ENCODE assay signal across 18 mouse cellular contexts in the genomic region with DNA sequence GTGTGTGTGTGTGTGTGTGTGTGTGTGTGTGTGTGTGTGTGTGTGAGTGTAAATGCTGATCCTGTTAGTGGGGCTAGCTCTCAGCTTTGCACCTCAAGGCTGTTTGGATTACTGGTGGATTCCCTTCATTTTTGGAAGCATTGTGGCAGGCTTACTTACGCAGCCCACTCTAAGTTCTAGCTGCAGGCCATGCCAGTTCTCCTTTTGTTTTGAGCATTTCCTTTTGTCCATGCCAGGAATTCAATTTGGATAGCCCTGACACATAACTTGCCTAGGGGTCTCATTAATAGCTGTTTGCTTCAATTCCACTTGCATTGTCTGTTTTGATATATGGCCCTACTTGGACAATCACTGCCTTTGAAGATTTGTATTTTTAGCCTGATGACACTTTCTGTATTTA.
DNase-seq lines count a peak whose midpoint lies in the region; ATAC-seq and TF ChIP-seq lines count a peak whose summit lies in the region.
"Had no signal": no experiment of that assay in that cellular context is flagged by ENCODE, and none has a peak within 500 bp of the region (broad histone marks: within the 10 kb centered on the region; RNA-seq: fewer than 3 reads in every experiment).

No protein-coding gene starts in this region.

- no peak overlapping the region for H3K4me2 ChIP-seq in forebrain, embryonic 15.5 days (replicated peaks)
- H3K4me2 ChIP-seq: embryonic facial prominence, embryonic 12.5 days had no signal

- H3K9me3 ChIP-seq in forebrain, embryonic 15.5 days: no peaks in the 10 kb centered on the region
- H3K9me3 ChIP-seq: embryonic facial prominence, embryonic 12.5 days; hindbrain, embryonic 10.5 days had no signal

- TF ChIP-seq POLR2A in brain, embryonic 14.5 days (IDR thresholded peaks at IDR 0.05; ENCODE audit: borderline replicate concordance, extremely low read depth, insufficient read depth, insufficient read length, poor library complexity, severe bottlenecking): no peak

- no peaks in the 10 kb centered on the region for H3K36me3 ChIP-seq in forebrain, embryonic 15.5 days
- H3K36me3 ChIP-seq: embryonic facial prominence, embryonic 12.5 days; hindbrain, embryonic 10.5 days had no signal

- no peak overlapping the region for H3K27ac ChIP-seq in forebrain, embryonic 15.5 days (replicated peaks)
- H3K27ac ChIP-seq: embryonic facial prominence, embryonic 12.5 days; hindbrain, embryonic 10.5 days had no signal

- ATAC-seq in forebrain, embryonic 15.5 days (replicated peaks): peak; percentile 69
- ATAC-seq: intestine, postnatal 0 days; liver, postnatal 0 days had no signal

- no peak overlapping the region for H3K4me3 ChIP-seq in forebrain, embryonic 15.5 days
- H3K4me3 ChIP-seq: embryonic facial prominence, embryonic 12.5 days; hindbrain, embryonic 10.5 days had no signal

- DNase-seq in kidney, adult 9 months: peak; percentile 9
- no peak for DNase-seq in kidney, postnatal 25 days
- DNase-seq in Muller cell, postnatal 12 days (ENCODE audit: inconsistent ontology term): peak; percentile 91
- peak; percentile 83 for DNase-seq in brain, embryonic 14.5 days (ENCODE audit: low read depth)
- no peak for DNase-seq in left cerebral cortex, adult 9 months (ENCODE audit: low spot score in 2 of 2)
- no peak for DNase-seq in thymus, postnatal 25 days
- no peak for DNase-seq in frontal cortex, postnatal 10 days (ENCODE audit: low spot score in 2 of 2)
- DNase-seq: cerebellum, postnatal 14 days; heart, adult 11 months; layer of hippocampus, postnatal 36 days; liver; liver, postnatal 0 days; right cerebral cortex, postnatal 4 days; thymus, postnatal 4 days had no signal

- H3K27me3 ChIP-seq in forebrain, embryonic 15.5 days: no peaks in the 10 kb centered on the region
- H3K27me3 ChIP-seq: embryonic facial prominence, embryonic 12.5 days had no signal

- WGBS in forebrain, embryonic 15.5 days: 5% methylated on average over 1 of the region's 1 CpGs

- TF ChIP-seq CTCF in brain, embryonic 14.5 days (IDR thresholded peaks at IDR 0.05; ENCODE audit: borderline replicate concordance, extremely low read depth, insufficient read depth, insufficient read length): no peak

- no peak overlapping the region for H3K9ac ChIP-seq in forebrain, embryonic 15.5 days (replicated peaks)
- H3K9ac ChIP-seq: embryonic facial prominence, embryonic 12.5 days; liver, postnatal 0 days had no signal

- H3K4me1 ChIP-seq in forebrain, embryonic 15.5 days: 0 out of 2 replicates have a peak, but pooled peaks cover 5% of the 10 kb centered on the region
- H3K4me1 ChIP-seq: embryonic facial prominence, embryonic 12.5 days had no signal

Comparison
In these comparisons a context has a peak if more than half of its experiments do, and no peak if none do; other contexts are left out.
1. DNase-seq: peak in kidney, adult 9 months (single experiment), Muller cell, postnatal 12 days (single experiment) and brain, embryonic 14.5 days (single experiment); none in kidney, postnatal 25 days (0 of 2), left cerebral cortex, adult 9 months (0 of 2), thymus, postnatal 25 days (single experiment) and frontal cortex, postnatal 10 days (0 of 2).